Mouse (Mus musculus): Measurements from ENCODE around the gene Jpt2.

GRCm38 (mm10) chr17:24948204-24948603 lies 12.3 kb downstream of the Jpt2 start:
- no peak for TF ChIP-seq CTCF (IDR thresholded peaks at IDR 0.05; ENCODE audit: low read depth)
- no peak for TF ChIP-seq EP300 (IDR thresholded peaks at IDR 0.05; ENCODE audit: low read depth)

Data from liver, embryonic 14.5 days (tissue).